Mouse (Mus musculus) yolk sac, embryonic 10.5 days (tissue): ENCODE measurements around the gene Mtx1.
A peak's percentile ranks its signal among the peaks of the same experiment; 100 is the strongest.

Source experiments
- DNase-seq: peaks from one replicate; pipeline ENCODE4 v3.0.0-alpha.2; 2017; ENCODE audit warnings: low spot score

The Mtx1 gene

DNA sequence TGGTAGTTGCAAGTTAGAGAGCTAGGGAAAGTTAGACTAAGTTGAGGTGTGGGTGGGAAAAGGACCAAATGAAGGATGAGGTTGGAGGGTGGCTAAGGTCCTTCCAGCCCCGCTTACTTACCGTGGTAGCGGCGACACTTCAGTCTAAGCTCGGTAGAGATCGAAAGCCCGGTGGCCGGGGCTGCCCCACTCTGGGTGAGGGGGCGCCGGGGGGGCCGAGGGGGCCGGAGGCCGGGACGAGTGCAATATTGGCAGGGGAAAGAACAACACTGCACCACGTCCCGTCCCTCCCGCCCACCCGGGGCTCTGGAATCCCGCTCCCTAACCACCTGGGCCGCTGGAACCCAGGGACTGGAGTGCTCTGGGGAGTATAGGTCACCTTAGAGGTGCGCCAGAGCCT lies at the start of gene Mtx1:
Mtx1 (minus strand) TSS at position 189 of the 400 bp plus-strand sequence.
- DNase-seq = no peak

DNA sequence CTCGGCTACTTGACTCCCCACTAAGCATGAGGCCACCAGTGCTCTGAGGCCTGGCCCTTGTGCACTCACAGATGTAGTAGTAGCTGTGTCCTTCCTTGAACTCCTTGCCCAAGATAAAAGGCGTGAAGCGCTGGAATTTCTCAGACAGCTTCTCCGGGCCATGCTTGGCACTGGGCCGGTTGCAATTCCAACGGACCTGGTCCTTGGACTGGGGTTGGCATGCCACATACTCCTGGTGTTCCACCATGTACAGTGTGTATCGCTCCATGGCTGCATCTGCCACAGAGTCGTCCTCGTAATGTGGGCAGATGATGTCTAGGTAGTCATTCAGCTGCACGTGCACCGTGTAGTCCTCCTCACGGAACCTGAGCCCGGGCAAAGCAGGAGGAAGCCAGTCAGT lies 49.2 kb upstream of the Mtx1 start:
- no peak for DNase-seq

DNA sequence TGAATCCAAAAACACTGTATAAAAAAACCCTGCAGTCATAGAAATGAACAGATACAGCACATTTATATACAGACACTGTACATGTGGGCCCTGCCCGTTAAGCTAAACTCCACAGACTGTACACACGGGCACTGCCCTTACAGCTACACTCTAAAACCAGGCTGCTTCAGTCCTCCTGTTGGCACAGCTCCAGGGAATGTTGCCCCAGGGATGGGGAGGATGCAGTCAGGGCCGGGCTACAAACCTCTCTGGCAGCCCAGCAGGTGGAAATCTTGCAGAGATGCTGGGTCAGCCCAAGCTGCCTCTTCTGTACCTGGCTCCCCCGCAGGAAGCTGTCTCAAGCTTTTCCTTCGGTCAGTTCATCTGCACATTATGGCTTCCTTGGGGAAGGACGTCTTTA lies 44.9 kb upstream of the Mtx1 start:
- no peak for DNase-seq

DNA sequence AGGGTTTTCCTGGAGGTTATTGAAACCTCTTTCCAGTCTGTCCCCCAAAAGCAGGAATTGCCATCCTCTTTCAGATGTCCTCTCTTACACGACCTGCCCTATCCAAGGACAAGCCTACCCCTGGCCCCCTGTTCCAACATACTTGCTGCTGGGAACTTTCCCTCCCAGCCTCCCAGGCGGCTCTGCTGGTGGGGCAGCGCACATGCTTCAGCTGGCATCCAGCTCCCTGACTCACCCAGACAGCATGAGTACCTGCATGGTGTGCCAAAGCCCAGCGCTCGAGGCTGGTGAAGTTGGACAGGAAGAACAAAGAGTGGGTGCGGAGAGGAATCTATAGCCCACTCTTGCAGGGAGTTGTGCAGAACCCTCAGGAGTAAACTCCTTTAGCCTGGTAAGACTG lies 44.0 kb upstream of the Mtx1 start:
- DNase-seq = no peak

DNA sequence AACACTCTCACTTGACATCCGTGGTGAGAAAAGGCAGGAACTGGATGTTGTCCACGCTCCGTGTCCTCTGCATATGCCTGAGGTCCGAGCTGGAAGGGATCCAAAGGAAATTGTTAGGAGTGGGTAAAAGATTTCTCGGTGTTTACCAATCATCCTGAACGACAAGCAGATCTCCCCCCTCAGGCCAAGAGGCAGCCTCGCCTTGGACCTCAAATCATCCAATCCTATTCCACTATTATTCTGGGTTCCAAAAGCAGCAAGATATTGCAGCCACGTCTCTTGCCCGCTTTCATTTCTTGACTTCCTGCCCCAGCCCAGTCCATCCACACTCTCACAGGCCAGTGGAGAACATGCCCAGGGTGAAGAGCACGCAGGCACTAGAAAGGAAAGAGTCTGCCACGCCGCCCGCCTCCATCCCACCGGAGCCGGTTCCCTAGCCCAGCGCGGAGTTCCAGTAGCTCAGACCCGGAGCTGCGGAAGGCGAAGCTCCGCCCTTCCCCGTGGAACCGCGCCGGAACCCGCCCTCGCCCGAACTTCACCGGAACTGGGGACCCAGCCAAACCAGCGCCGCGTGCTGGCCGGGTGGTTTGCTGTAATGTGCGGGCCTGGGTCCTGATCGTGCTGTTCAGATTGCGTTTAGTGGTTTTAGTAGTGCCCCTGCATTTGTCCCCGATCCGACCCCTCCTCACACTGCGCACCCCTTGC lies 43.3 kb upstream of the Mtx1 start, which contains the start of gene Slc50a1:
Slc50a1 (minus strand) TSS at position 520 of the 705 bp plus-strand sequence.
- peak; percentile 71 for DNase-seq

DNA sequence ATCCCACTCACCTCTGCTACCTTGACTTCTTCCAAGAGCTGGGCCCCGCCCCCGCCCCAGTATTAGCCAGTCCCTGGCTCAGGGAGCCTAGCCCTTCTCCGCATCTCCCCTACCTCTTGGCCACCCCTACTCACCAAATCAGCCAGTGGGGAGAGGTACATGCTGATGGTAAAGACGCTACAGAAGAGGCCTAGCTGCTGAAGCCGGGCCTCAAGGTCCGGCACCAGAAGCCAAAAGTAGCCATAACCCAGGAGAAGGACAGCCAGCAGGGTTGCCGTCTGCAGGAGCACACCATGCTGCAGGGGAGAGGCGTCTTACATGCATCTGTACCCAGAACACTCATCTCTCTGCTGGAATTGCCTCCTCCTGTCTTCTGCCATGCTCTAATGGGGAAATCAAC lies 42.0 kb upstream of the Mtx1 start:
- no peak for DNase-seq

DNA sequence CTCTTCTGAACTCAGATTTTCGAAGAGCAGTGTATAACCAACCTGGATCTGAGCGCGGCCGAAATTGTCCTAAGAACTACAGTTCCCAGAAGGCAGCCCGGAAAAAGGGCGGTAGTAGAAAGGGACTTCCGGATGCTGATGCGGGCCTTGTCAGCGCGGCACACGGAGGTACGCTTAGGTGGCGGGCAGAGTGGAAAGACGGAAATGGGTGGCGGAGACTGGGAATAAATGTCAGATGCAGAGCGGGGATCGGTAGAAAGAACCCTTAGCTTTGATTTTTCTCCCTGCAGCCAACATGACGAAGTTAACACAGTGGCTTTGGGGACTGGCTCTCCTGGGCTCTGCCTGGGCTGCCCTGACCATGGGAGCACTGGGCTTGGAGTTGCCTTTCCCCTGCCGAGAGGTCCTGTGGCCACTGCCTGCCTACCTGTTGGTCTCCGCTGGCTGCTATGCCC lies 39.6 kb upstream of the Mtx1 start:
- peak; percentile 83 for DNase-seq

DNA sequence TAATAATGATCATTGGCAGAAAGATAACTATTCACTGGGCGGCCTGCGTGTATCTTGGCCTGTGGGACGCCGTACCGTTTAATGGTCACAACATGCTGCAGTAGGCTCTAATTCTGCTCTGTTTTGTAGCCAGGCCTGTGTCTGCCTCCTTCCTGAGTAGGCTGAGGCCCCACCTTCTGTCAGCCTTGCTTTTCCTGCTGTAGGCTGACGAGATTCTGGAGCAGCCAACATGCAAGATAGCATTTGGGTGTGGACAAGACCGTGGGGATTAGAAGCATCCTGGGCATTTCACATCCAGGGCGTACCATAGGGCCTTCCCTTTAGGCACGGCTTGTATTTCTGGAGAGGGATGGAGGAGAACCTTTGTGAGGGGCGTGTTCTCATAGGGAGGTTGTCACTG lies 35.5 kb upstream of the Mtx1 start:
- DNase-seq = no peak

DNA sequence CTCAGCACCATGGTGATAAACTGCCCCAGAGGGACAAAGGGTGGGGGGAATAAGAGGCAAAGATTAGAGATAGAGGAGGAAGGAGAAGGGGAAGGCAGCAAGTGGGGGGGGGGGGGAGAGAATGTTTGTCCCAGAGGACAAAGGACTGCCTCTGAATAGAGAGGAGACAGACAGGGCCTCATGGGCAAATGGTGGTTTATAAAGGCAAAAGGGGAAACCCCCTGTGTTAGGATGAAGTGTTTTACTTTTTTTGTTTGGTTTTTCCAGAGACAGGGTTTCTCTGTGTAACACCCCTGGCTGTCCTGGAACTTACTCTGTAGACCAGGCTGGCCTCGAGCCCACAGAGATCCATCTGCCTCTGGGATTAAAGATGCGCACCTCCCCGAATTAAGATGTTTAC lies 33.3 kb upstream of the Mtx1 start:
- DNase-seq = no peak

DNA sequence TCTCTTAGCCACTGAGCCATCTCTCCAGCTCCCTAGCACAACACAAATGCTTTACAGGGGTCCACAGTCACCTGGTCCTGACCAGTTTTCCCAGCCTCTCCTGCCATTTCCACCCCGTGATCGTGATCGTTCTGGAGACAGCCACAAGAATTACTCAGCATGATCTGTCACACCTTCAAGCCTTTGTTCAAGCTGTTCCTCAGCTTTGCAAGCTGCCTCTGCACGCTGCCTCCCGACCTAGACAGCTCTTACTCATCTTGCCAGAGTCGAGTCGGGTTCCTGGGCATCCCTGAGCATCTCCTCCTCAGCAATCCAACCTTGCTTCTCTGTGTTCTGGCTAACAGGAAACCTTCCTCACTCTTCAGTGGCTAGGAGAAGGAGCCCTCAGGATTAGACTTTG lies 32.2 kb upstream of the Mtx1 start, which contains the start of gene Dpm3:
Dpm3 (plus strand) TSS at position 283 of the 400 bp plus-strand sequence.
- DNase-seq = no peak

DNA sequence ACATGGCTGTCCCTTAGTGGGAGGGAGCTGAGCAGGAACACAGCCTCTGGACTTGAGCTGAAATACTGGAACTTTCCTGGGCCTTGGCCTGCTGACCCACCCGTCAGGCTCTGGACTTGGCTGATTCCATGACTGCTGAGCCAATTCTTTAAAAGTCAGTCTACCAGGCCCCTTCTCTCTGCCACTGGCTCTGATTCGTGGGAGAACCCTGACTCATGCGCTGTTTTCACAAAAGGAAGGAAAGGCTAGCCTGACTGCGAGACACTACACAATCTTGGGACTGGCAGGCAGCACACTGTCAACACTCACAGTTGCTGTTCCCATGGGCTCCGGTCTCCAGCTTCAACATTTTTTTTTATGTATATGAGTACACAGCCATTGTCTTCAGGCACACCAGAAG lies 29.3 kb upstream of the Mtx1 start:
- DNase-seq = no peak

DNA sequence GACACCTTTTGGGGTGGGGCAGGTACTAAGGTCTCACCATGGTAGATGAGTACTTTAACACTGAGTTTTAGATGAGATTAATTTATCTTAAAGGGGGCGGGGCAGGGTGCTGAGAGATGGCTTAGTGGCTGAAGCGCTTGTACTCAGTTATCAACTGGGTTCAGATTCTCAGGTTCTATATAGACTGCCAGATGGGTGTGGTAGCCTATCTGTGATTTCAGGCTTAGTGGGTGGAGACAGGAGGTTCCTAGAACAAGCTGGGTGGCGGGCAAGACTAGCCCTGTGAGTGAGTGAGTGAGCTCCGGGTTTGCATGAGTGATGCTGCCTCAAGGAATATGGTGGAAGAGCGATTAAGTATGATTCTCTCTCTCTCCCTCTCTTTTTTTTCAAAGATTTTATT lies 28.1 kb upstream of the Mtx1 start:
- no peak for DNase-seq

DNA sequence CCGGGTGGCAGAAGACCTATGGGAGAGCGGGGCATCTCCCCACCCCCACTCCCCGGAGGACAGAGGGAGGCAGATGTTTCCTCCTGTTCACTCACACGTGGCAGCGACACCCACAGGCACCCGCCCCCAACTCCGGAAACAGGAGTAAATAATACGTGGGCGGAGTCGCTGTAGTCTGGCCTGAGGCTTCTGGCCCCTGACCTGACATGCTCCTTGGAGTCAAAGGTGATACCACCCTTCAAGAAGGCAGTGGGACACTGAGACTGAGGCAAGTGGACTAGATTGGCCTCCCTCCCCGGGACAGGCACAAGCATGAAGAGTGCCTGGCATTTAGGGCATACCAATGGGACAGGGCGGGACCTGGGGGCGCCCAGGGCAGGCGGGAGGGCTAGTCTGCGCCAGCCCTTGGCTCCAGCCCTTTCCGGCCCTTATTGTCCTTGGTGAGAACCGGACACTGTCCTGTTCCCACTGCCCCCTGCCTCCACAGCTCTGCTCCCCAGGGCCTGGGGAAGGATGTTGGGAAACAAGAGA lies 24.5 kb upstream of the Mtx1 start:
- peak; percentile 88 for DNase-seq

DNA sequence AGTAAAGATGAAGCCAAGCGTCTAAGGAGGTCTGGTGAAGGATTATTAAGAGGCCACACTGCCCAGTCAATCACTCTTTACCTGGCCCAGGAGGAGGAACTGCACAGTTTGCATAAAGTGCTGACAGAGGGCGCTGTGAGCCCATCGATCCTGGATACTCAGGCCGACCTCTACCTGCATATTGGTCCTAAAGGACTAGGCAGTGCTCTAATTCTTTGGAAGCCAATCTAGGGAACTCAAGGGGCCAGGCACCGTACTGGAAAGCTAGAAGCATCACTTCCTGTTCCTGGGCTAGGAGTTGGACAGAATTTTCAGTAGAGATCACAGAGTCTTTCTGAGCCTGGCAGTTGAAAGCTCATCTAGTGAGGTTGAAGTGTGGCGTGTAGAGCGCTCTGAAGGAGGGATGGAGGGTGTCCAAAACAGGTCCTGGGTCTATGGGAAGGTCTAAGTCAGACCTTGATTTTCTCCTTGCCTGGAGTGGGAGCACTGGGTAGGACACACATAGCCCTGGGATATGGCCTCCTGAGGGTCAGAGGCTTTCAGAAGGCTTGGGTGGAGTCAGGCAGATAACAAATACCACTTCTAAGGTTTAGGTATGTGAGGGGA lies 23.6 kb upstream of the Mtx1 start:
- peak; percentile 66 for DNase-seq

DNA sequence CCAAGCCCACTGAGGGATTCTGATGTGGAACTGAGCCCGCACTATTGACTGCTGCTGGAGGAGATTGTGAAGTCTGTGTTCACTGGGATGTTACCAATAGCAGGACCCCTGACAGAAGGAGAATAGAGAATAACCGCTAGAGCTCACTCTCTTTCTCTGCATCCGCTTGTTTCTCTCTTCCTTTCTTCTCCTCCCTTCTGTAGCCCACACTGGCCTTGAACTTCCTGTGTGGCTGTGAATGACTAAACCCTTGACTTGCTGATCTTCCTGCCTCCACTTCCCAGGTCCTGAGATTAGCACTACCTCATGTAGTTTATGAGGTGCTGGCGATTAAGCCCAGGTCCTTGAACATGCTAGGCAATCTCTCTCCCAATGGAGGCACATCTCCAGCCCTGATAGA lies 20.6 kb upstream of the Mtx1 start:
- DNase-seq = no peak

DNA sequence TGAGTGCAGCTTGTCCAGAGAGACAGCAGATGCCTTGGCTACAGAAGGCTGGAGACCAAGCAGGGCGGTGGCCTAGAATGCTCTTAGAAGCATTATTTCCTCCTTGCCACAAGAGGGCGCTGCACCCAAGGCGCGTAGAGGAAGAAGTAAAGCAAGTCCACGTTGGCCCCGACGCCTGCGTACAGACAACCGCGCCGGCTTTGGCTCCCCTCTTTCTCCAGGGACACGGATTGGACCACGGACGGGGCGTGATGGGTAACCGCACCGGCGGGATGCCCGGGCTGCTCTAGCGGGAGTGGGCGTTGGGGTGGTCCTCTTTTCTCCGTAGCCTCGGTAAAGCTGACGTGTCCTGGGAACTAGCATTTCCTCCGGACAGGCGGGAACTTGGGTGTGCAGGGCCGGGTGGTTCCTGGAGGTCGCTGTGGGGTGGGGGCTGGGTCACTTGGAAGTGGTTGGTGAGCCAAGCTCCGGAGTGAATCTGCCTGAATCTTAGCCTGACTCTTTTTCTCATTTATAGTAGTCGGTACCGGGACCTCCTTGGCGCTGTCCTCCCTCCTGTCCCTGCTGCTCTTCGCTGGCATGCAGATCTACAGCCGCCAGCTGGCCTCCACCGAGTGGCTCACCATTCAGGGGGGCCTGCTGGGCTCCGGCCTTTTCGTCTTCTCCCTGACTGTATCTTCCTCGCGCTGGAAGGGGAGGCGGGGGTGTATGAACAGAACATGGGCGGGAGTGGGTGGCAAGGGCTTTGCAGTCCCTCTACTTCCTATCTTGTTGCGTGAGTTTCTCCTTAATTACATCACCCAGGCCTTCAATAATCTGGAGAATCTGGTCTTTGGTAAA lies 19.6 kb upstream of the Mtx1 start, which contains the start of gene Trim46:
Trim46 (minus strand) TSS at position 49 of the 840 bp plus-strand sequence.
- peak; percentile 92 for DNase-seq

DNA sequence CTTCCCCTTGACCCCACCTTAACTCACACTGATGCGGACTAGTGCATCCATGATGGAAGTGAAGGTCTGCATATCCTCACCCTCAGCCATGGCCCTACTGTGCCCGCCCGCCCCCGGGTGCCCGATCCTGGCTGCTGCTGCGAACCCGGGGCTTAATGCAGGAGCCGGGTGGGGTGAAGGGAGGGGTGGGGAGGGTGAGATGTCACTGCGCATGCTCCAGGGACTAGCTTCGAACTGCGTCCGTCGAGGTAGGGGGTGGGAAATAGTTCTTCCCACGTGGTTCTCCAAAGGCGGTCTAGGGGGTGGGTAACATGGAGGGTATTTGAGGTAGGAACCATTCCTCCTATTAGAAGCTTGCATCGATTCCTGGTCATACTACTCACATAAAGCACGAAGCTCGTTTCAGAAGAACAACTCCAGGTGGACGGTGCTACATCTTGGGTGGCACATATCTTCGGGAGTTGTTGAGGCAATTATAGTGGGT lies 18.8 kb upstream of the Mtx1 start, which contains the start of gene Krtcap2:
Krtcap2 (plus strand) TSS at position 279 of the 484 bp plus-strand sequence.
- DNase-seq = peak; percentile 55

DNA sequence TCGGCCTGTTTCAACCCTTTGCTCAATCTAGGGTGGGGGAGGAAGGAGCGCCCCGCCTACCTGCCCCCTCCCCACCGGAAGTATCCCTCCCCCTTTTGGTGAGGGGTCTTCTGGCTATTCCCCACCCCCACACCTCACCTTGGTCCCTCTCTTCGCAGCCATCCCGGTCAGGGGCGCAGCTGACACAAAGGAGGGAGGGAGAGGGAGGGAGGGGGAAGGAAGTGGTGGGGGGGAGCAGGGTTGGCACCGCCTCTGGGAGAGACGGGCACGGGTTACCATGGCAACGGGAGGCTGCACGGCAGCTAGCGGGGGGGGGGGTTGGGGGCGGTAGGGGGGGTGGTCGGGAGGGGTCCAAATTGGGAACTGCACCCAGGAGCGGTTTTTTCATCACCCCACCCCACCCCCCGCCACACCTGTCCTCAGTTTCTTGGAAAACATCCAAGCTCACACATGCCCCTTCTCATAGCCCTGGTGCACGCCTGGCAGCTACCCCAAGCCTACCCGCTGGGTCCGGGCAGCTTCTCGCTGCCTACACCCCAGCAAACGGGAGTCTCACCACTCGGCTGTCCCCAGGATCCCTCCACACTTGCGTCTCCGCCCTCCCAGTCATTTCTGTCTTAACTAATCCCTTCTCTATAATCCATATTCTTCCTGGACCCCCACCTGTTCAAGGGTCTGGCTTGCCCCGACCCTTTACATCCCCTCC lies 18.2 kb upstream of the Mtx1 start:
- DNase-seq = peak; percentile 56

DNA sequence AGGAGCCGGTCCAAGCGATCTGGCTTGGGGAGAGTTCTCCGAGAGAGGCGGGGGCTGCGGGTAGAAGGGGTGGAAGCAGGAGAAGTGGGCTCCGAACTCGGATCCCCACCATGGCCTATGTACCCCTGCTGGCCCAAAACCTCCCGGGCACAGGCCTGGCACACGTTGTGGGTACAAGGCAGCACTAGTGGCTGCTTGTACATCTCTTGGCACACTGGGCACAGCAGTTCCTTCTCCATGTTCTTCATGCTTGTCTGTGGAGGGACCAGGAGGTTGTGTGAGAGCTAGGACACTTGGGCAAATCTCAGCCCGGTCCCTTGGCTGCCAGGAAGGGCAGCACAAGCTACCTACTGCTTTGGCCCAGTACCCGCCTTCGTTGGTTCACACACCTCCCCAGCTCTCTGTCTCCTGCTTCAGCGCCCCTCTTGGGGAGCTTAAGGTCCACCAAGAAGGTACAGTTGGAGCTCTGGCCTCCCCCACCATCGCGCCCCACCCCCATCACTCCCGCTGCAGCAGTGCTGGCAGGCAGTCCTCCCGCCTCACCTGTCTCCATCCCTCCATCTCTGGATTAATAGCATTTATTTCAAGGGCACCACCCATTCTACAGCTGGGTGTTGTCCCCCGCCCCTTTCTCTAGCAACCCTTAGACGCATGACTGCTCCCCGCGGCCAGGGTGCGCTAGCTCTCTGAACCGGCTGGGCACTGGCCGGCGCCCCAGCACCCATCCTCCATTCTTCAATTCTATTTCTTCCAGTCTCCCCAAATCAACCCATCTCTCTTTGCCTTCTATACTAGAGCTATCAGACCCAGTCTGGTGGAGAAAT lies 17.5 kb upstream of the Mtx1 start:
- DNase-seq = peak; percentile 15

DNA sequence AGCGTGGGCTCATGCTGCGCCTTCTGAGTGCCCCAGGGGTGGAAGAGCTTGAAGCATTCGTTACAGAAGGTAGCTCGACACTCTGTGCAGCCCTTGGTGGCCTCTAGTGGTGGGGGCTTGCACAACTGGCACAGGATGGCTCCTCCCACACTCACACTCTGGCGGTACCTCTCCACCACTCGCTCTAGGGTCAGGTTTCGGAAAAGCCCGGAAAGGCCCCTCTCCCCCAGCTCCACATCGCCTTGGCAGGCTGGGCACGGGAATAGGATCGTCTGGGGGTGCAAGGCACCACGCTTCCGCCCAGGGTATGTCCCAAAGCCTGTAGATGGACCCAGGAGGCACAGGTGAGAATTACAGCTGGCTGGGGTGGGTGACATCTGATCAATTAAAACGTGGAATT lies 16.7 kb upstream of the Mtx1 start:
- DNase-seq = peak; percentile 76
